Mouse (Mus musculus) embryonic facial prominence, embryonic 14.5 days (tissue): ENCODE data around the gene Stim2. TPM values are rescaled to one million over a fixed set of nuclear protein-coding genes. Genes with fewer than 3 reads are reported as not detected.

Experiments
- ATAC-seq: fragments of 200-750 bp; cut with Nextera tagmentation; 2 replicates; pipeline ENCODE4 v1.8.0; 2017; ENCODE audit warnings: low read depth, moderate number of reproducible peaks, moderate TSS enrichment
- DNase-seq: peaks from one replicate; pipeline ENCODE4 v3.0.0-alpha.2; 2015; ENCODE audit warnings: low spot score
- H3K27ac ChIP-seq: fragments of 300-500 bp; sonication (generic); replicated peaks from 2 replicates; pipeline ENCODE4 v1.5.1; 2014; ENCODE audit warnings: low read depth, mild to moderate bottlenecking, low read length, moderate library complexity
- H3K27me3 ChIP-seq: fragments of 300-500 bp; sonication (generic); replicated peaks from 2 replicates; pipeline ENCODE4 v1.6.1; 2014; ENCODE audit warnings: low read length; ENCODE audit not compliant: control insufficient read depth, insufficient read depth
- H3K36me3 ChIP-seq: fragments of 300-500 bp; sonication (generic); 2 replicates; pipeline ENCODE4 v1.6.1; 2014; ENCODE audit warnings: low read length, mixed read lengths; ENCODE audit not compliant: control insufficient read depth, insufficient read depth
- H3K4me1 ChIP-seq: fragments of 300-500 bp; sonication (generic); 2 replicates; pipeline ENCODE4 v1.6.1; 2014; ENCODE audit warnings: antibody characterized with exemption, low read length; ENCODE audit not compliant: control insufficient read depth, insufficient read depth
- H3K4me2 ChIP-seq: fragments of 300-500 bp; sonication (generic); 2 replicates; pipeline ENCODE4 v1.6.1; 2014; ENCODE audit warnings: low read depth, mild to moderate bottlenecking, low read length, moderate library complexity, mixed read lengths
- H3K4me3 ChIP-seq: fragments of 300-500 bp; sonication (generic); 2 replicates; pipeline ENCODE4 v1.5.1; 2014; ENCODE audit warnings: low read depth, mild to moderate bottlenecking, low read length
- H3K9ac ChIP-seq: fragments of 300-500 bp; sonication (generic); 2 replicates; pipeline ENCODE4 v1.6.1; 2014; ENCODE audit warnings: low read depth, mild to moderate bottlenecking, low read length, moderate library complexity, mixed read lengths
- H3K9me3 ChIP-seq: fragments of 300-500 bp; sonication (generic); 2 replicates; pipeline ENCODE4 v1.6.1; 2016; ENCODE audit warnings: low read length; ENCODE audit not compliant: control insufficient read depth
- WGBS: fragments of 180-500 bp; shearing (Covaris S2); extraction: QIAGEN DNeasy Blood & Tissue Kit; methylation state at CpG from one replicate; pipeline ENCODE4 v1.1.7; 2014; 5-methylcytosine and 5-hydroxymethylcytosine counted together
- polyA plus RNA-seq: library from polyadenylated mRNA; unstranded; fragments of >200 nt; fragmentation: Nextera tagmentation; extraction: Ambion mirVana; gene quantifications from 2 replicates; pipeline ENCODE4 v1.2.1, GENCODE M21; 2014

Gene Stim2
- polyA plus RNA-seq, 1 experiment from 2014 or later = 38.1 TPM

- ATAC-seq (no peak), DNase-seq (no peak)
- Histone ChIP-seq H3K4me3 (no peak overlapping the region), H3K27ac (no peak overlapping the region), H3K36me3 (no peaks in the 10 kb centered on the region), H3K9me3 (no peaks in the 10 kb centered on the region), H3K27me3 (no peaks in the 10 kb centered on the region), H3K4me1 (peaks cover 7% of the 10 kb centered on the region; the same call in 1 of the 2 replicates), H3K9ac (no peak overlapping the region), H3K4me2 (no peak overlapping the region)
- 85% methylated on average over 3 of the region's 3 CpGs for WGBS
These were observed 47.2 kb downstream of the Stim2 start for GRCm38 (mm10) chr5:54045523-54045922.

GRCm38 (mm10) chr5:54046432-54046831 is 48.1 kb downstream of the Stim2 start:
- no peak overlapping the region for H3K4me2 ChIP-seq
- ATAC-seq = no peak

GRCm38 (mm10) chr5:54049145-54049733 is 50.9 kb downstream of the Stim2 start:
- Histone ChIP-seq H3K36me3 (peaks cover 4% of the 10 kb centered on the region; the same call in 1 of the 2 replicates), H3K9ac (no peak overlapping the region), H3K9me3 (no peaks in the 10 kb centered on the region), H3K4me1 (peaks cover 4% of the 10 kb centered on the region; the same call in 1 of the 2 replicates), H3K4me2 (no peak overlapping the region), H3K27ac (no peak overlapping the region), H3K27me3 (no peaks in the 10 kb centered on the region), H3K4me3 (no peak overlapping the region)
- ATAC-seq (peak; percentile 37), DNase-seq (peak; percentile 68)
- 37% methylated on average over 4 of the region's 4 CpGs for WGBS

More at GRCm38 (mm10) chr5:54046432-54046831, 48.1 kb downstream of the Stim2 start:
- no peaks in the 10 kb centered on the region for H3K27me3 ChIP-seq
- no peak overlapping the region for H3K4me3 ChIP-seq
- no peaks in the 10 kb centered on the region for H3K36me3 ChIP-seq
- WGBS = 59% methylated on average over 1 of the region's 1 CpGs
- no peak for DNase-seq
- H3K9me3 ChIP-seq = no peaks in the 10 kb centered on the region
- H3K27ac ChIP-seq = no peak overlapping the region
- H3K4me1 ChIP-seq = peaks cover 5% of the 10 kb centered on the region; the same call in 1 of the 2 replicates
- H3K9ac ChIP-seq = no peak overlapping the region

- H3K4me2 ChIP-seq = no peak overlapping the region
- WGBS = 84% methylated on average over 5 of the region's 5 CpGs
- no peak for ATAC-seq
- peaks cover 8% of the 10 kb centered on the region for H3K36me3 ChIP-seq
- no peaks in the 10 kb centered on the region for H3K9me3 ChIP-seq
- DNase-seq = no peak
- no peak overlapping the region for H3K9ac ChIP-seq
- H3K4me3 ChIP-seq = no peak overlapping the region
- H3K27me3 ChIP-seq = no peaks in the 10 kb centered on the region
- H3K27ac ChIP-seq = no peak overlapping the region
- peaks cover 4% of the 10 kb centered on the region; the same call in 1 of the 2 replicates for H3K4me1 ChIP-seq
These were observed 51.6 kb downstream of the Stim2 start for GRCm38 (mm10) chr5:54049940-54050339.

- peaks cover 12% of the 10 kb centered on the region for H3K36me3 ChIP-seq
- H3K9ac ChIP-seq = no peak overlapping the region
- DNase-seq = no peak
- ATAC-seq = no peak
- no peak overlapping the region for H3K4me3 ChIP-seq
- 78% methylated on average over 3 of the region's 3 CpGs for WGBS
- H3K9me3 ChIP-seq = no peaks in the 10 kb centered on the region
- H3K27ac ChIP-seq = no peak overlapping the region
- no peaks in the 10 kb centered on the region for H3K27me3 ChIP-seq
- no peak overlapping the region for H3K4me2 ChIP-seq
- H3K4me1 ChIP-seq = peaks cover 4% of the 10 kb centered on the region; the same call in 1 of the 2 replicates
These were observed 52.8 kb downstream of the Stim2 start for GRCm38 (mm10) chr5:54051056-54051455.

- H3K27me3 ChIP-seq = no peaks in the 10 kb centered on the region
- H3K4me3 ChIP-seq = no peak overlapping the region
- no peak overlapping the region for H3K4me2 ChIP-seq
- DNase-seq = no peak
- H3K36me3 ChIP-seq = peaks cover 12% of the 10 kb centered on the region
- no peak overlapping the region for H3K9ac ChIP-seq
- WGBS = 83% methylated on average over 6 of the region's 6 CpGs
- no peaks in the 10 kb centered on the region for H3K9me3 ChIP-seq
- H3K4me1 ChIP-seq = peaks cover 4% of the 10 kb centered on the region; the same call in 1 of the 2 replicates
- H3K27ac ChIP-seq = no peak overlapping the region
- no peak for ATAC-seq
These were observed 53.9 kb downstream of the Stim2 start for GRCm38 (mm10) chr5:54052205-54052604.

- no peak for ATAC-seq
- no peak for DNase-seq
- Histone ChIP-seq H3K9me3 (no peaks in the 10 kb centered on the region), H3K9ac (no peak overlapping the region), H3K27me3 (no peaks in the 10 kb centered on the region), H3K4me1 (peaks cover 4% of the 10 kb centered on the region; the same call in 1 of the 2 replicates), H3K4me3 (no peak overlapping the region), H3K27ac (no peak overlapping the region), H3K36me3 (peaks cover 18% of the 10 kb centered on the region), H3K4me2 (no peak overlapping the region)
- 82% methylated on average over 7 of the region's 7 CpGs for WGBS
These were observed 55.5 kb downstream of the Stim2 start for GRCm38 (mm10) chr5:54053673-54054366.

- H3K4me3 ChIP-seq = no peak overlapping the region
- ATAC-seq (no peak), DNase-seq (no peak)
- H3K9me3 ChIP-seq = no peaks in the 10 kb centered on the region
- 85% methylated on average over 6 of the region's 6 CpGs for WGBS
- H3K4me1 ChIP-seq = no peaks in the 10 kb centered on the region
- H3K27me3 ChIP-seq = no peaks in the 10 kb centered on the region
- no peak overlapping the region for H3K4me2 ChIP-seq
- no peak overlapping the region for H3K9ac ChIP-seq
- H3K36me3 ChIP-seq = peaks cover 18% of the 10 kb centered on the region
- H3K27ac ChIP-seq = no peak overlapping the region
These were observed 58.0 kb downstream of the Stim2 start for GRCm38 (mm10) chr5:54056266-54056665.
